Mouse (Mus musculus) lung, postnatal 0 days (tissue): Measurements from ENCODE around the gene Il18rap.

Experiments
- CTCF ChIP-seq: IDR thresholded peaks from 2 replicates; pipeline ENCODE4 v1.5.1; 2016; ENCODE audit warnings: antibody characterized with exemption, mild to moderate bottlenecking
- EP300 ChIP-seq: IDR thresholded peaks from 2 replicates; pipeline ENCODE4 v1.6.1; 2016; ENCODE audit warnings: antibody characterized with exemption, mild to moderate bottlenecking, control low read depth

- TF ChIP-seq EP300 = no peak
- TF ChIP-seq CTCF = no peak
Observed at GRCm38 (mm10) chr1:40597822-40598221, 82.7 kb downstream of the Il18rap start.
